Mouse (Mus musculus) ES-E14 (cell line): ENCODE measurements at regions not wholly inside any gene's neighbourhood (a gene's known extent, or its start where the extent isn't known, plus 50 kb on each side); places are given as distances from the start of the nearest gene placed in this dataset.

Experiments
- DNase-seq: peaks from one replicate; pipeline ENCODE4 v3.0.0-alpha.2; 2013; ENCODE audit warnings: low read depth, low spot score
- H3K27ac ChIP-seq: 2 replicates; pipeline ENCODE4 v1.5.1; 2012; ENCODE audit warnings: low read depth, mild to moderate bottlenecking, low read length, moderate library complexity, mixed read lengths; ENCODE audit not compliant: poor library complexity, insufficient read depth, severe bottlenecking
- H3K36me3 ChIP-seq: 2 replicates; pipeline ENCODE4 v1.6.1; 2012; ENCODE audit warnings: mild to moderate bottlenecking, low read length, moderate library complexity, mixed read lengths; ENCODE audit not compliant: control insufficient read depth, poor library complexity, insufficient read depth, severe bottlenecking
- H3K4me1 ChIP-seq, 2 experiments: fragments of 150-350 bp in 1 of 2; sonication (generic) in 1 of 2; 2 replicates each; pipeline ENCODE4 v1.6.1; 2012; ENCODE audit warnings: low read length in 2 of 2, mild to moderate bottlenecking in 1 of 2, mixed read lengths in 1 of 2; ENCODE audit not compliant: control insufficient read depth in 2 of 2, insufficient read depth in 2 of 2, poor library complexity in 1 of 2
- H3K4me3 ChIP-seq, 2 experiments: fragments of 150-350 bp in 1 of 2; sonication (generic) in 1 of 2; 2 replicates each; pipeline ENCODE4 v1.5.1; 2012; ENCODE audit warnings: low read length in 2 of 2, low read depth in 1 of 2, mild to moderate bottlenecking in 1 of 2, mixed read lengths in 1 of 2; ENCODE audit not compliant: insufficient read depth in 1 of 2, poor library complexity in 1 of 2, severe bottlenecking in 1 of 2
- H3K9ac ChIP-seq: 2 replicates; pipeline ENCODE4 v1.6.1; 2012; ENCODE audit warnings: low read depth, mild to moderate bottlenecking, low read length, mixed read lengths; ENCODE audit not compliant: poor library complexity, insufficient read depth, severe bottlenecking
- H3K9me3 ChIP-seq: fragments of 150-350 bp; sonication (generic); 2 replicates; pipeline ENCODE4 v1.6.1; 2012; ENCODE audit warnings: low read depth, mild to moderate bottlenecking, low read length; ENCODE audit not compliant: control insufficient read depth, insufficient read depth
- CHD2 ChIP-seq: IDR thresholded peaks from 2 replicates; pipeline ENCODE4 v1.6.1; 2014; ENCODE audit warnings: mild to moderate bottlenecking, low read depth, low read length, inconsistent platforms
- HCFC1 ChIP-seq: IDR thresholded peaks from 2 replicates; pipeline ENCODE4 v1.6.1; 2012; ENCODE audit warnings: low read length, inconsistent platforms, borderline replicate concordance; ENCODE audit not compliant: insufficient read depth
- MAFK ChIP-seq: IDR thresholded peaks from 2 replicates; pipeline ENCODE4 v1.6.1; 2014; ENCODE audit warnings: mild to moderate bottlenecking, low read depth, low read length, inconsistent platforms; ENCODE audit not compliant: insufficient read depth
- ZC3H11A ChIP-seq: IDR thresholded peaks from 2 replicates; pipeline ENCODE4 v1.6.1; 2012; ENCODE audit warnings: low read depth, mild to moderate bottlenecking, inconsistent platforms, low read length, borderline replicate concordance
- ZNF384 ChIP-seq: IDR thresholded peaks from 2 replicates; pipeline ENCODE4 v1.6.1; 2012; ENCODE audit warnings: low read depth, low read length, inconsistent platforms
- in situ Hi-C, 2 experiments: fragments of 600-800 bp; cut with MboI; formaldehyde crosslinking; loops; one replicate each; pipeline ENCODE4 v1.15.1; 2025; ENCODE audit warnings: low sequenced_read_pairs in 2 of 2, inconsistent platforms in 1 of 2; ENCODE audit not compliant: unreplicated experiment in 2 of 2

GRCm38 (mm10) chr11:24693926-24694325, 616.1 kb downstream of the Bcl11a start:
- H3K4me1 ChIP-seq, result no peaks in the 10 kb centered on the region

GRCm38 (mm10) chr11:24695010-24695720, 617.3 kb downstream of the Bcl11a start:
- TF ChIP-seq ZNF384 (no peak), HCFC1 (no peak)
- no peaks in the 10 kb centered on the region for H3K9me3 ChIP-seq
- no peak for DNase-seq
- in situ Hi-C loops, result no loop called here
- H3K9ac ChIP-seq, result no peak overlapping the region
- no peak overlapping the region for H3K27ac ChIP-seq
- no peak overlapping the region for H3K4me3 ChIP-seq
- H3K36me3 ChIP-seq, result no peaks in the 10 kb centered on the region
- no peaks in the 10 kb centered on the region for H3K4me1 ChIP-seq

More at GRCm38 (mm10) chr11:24693926-24694325, 616.1 kb downstream of the Bcl11a start:
- Histone ChIP-seq H3K4me3 (no peak overlapping the region), H3K27ac (no peak overlapping the region), H3K9me3 (no peaks in the 10 kb centered on the region), H3K9ac (no peak overlapping the region), H3K36me3 (no peaks in the 10 kb centered on the region)
- no peak for DNase-seq
- TF ChIP-seq ZC3H11A (no peak), HCFC1 (no peak), CHD2 (no peak), MAFK (no peak), ZNF384 (no peak)
- in situ Hi-C loops, result no loop called here

- DNase-seq, result no peak
- Histone ChIP-seq H3K27ac (no peak overlapping the region), H3K36me3 (no peaks in the 10 kb centered on the region), H3K4me1 (no peaks in the 10 kb centered on the region), H3K9me3 (no peaks in the 10 kb centered on the region), H3K4me3 (no peak overlapping the region), H3K9ac (no peak overlapping the region)
- in situ Hi-C loops, result no loop called here
- no peak for TF ChIP-seq MAFK
- no peak for TF ChIP-seq CHD2
- no peak for TF ChIP-seq ZNF384
- no peak for TF ChIP-seq HCFC1
- TF ChIP-seq ZC3H11A, result no peak
These were observed 618.7 kb downstream of the Bcl11a start for GRCm38 (mm10) chr11:24696561-24696960.

DNA sequence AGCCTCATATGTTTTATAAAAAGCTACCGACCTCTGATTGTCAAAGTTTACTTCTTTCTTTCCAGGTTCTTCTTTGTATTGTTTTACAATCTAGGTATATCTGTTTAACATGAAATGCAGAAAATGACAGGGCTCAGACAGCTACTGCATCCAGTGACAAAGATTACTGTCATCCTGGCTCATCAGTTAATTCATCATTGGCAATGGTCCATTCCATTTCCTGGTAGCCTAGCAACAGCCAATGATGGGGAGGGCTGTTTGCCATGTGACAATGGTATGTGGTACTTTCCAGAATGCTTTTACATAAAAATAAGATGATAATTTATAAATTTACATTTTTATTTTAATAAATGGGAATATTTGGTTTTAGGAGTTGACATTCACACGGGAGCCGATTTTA, 630.9 kb downstream of the Bcl11a start:
- in situ Hi-C loops, result no loop called here
- H3K4me3 ChIP-seq, result no peak overlapping the region
- no peaks in the 10 kb centered on the region for H3K36me3 ChIP-seq
- TF ChIP-seq CHD2 (no peak), ZNF384 (no peak), HCFC1 (no peak), ZC3H11A (no peak), MAFK (no peak)
- no peaks in the 10 kb centered on the region for H3K9me3 ChIP-seq
- H3K9ac ChIP-seq, result no peak overlapping the region
- H3K4me1 ChIP-seq, result no peaks in the 10 kb centered on the region
- H3K27ac ChIP-seq, result no peak overlapping the region
- no peak for DNase-seq
